Mouse (Mus musculus) hindbrain, postnatal 0 days (tissue): ENCODE data around the gene Gm29609. TPM values are rescaled to one million over a fixed set of nuclear protein-coding genes. Genes with fewer than 3 reads are reported as not detected.

ENCODE experiments used
- ATAC-seq: fragments of 200-750 bp; cut with Nextera tagmentation; 2 replicates; pipeline ENCODE4 v1.8.0; 2017; ENCODE audit warnings: mild to moderate bottlenecking, moderate TSS enrichment, moderate library complexity
- DNase-seq: peaks from one replicate; pipeline ENCODE4 v3.0.0-alpha.2; 2015; ENCODE audit warnings: low spot score
- H3K27ac ChIP-seq: fragments of 300-500 bp; sonication (generic); 2 replicates; pipeline ENCODE4 v1.5.1; 2014; ENCODE audit warnings: mild to moderate bottlenecking
- H3K27me3 ChIP-seq: fragments of 300-500 bp; sonication (generic); 2 replicates; pipeline ENCODE4 v1.6.1; 2014; ENCODE audit warnings: low read length, mixed read lengths; ENCODE audit not compliant: insufficient read depth
- H3K36me3 ChIP-seq: fragments of 300-500 bp; sonication (generic); 2 replicates; pipeline ENCODE4 v1.6.1; 2014; ENCODE audit warnings: low read length, mixed read lengths; ENCODE audit not compliant: insufficient read depth
- H3K4me1 ChIP-seq: fragments of 300-500 bp; sonication (generic); 2 replicates; pipeline ENCODE4 v1.6.1; 2014; ENCODE audit warnings: antibody characterized with exemption, low read length, mixed read lengths; ENCODE audit not compliant: insufficient read depth
- H3K4me2 ChIP-seq: fragments of 300-500 bp; sonication (generic); 2 replicates; pipeline ENCODE4 v1.6.1; 2014; ENCODE audit warnings: low read depth, mild to moderate bottlenecking, low read length, moderate library complexity, mixed read lengths
- H3K4me3 ChIP-seq: fragments of 300-500 bp; sonication (generic); 2 replicates; pipeline ENCODE4 v1.5.1; 2014; ENCODE audit warnings: low read length
- H3K9ac ChIP-seq: fragments of 300-500 bp; sonication (generic); replicated peaks from 2 replicates; pipeline ENCODE4 v1.6.1; 2014; ENCODE audit warnings: mild to moderate bottlenecking, low read length, moderate library complexity, mixed read lengths
- H3K9me3 ChIP-seq: fragments of 300-500 bp; sonication (generic); 2 replicates; pipeline ENCODE4 v1.6.1; 2016; ENCODE audit warnings: low read length, mixed read lengths
- CTCF ChIP-seq: IDR thresholded peaks from 2 replicates; pipeline ENCODE4 v1.5.1; 2016; ENCODE audit warnings: antibody characterized with exemption, control low read depth, low read depth
- WGBS: fragments of 180-500 bp; shearing (Covaris S2); extraction: QIAGEN DNeasy Blood & Tissue Kit; methylation state at CpG from one replicate; pipeline ENCODE4 v1.1.7; 2014; 5-methylcytosine and 5-hydroxymethylcytosine counted together
- polyA plus RNA-seq: library from polyadenylated mRNA; unstranded; fragments of >200 nt; fragmentation: Nextera tagmentation; extraction: Ambion mirVana; gene quantifications from 2 replicates; pipeline ENCODE4 v1.2.1, GENCODE M21; 2015
- total RNA-seq: library from RNA; depleted of rRNA; stranded (reverse); fragments of >200 nt; gene quantifications from 2 replicates; pipeline ENCODE4 v1.2.3, GENCODE M21; 2014

Gm29609 gene
- total and polyA plus RNA-seq, 2 experiments from 2014 or later, result 1.8 to 1.9 TPM

DNA sequence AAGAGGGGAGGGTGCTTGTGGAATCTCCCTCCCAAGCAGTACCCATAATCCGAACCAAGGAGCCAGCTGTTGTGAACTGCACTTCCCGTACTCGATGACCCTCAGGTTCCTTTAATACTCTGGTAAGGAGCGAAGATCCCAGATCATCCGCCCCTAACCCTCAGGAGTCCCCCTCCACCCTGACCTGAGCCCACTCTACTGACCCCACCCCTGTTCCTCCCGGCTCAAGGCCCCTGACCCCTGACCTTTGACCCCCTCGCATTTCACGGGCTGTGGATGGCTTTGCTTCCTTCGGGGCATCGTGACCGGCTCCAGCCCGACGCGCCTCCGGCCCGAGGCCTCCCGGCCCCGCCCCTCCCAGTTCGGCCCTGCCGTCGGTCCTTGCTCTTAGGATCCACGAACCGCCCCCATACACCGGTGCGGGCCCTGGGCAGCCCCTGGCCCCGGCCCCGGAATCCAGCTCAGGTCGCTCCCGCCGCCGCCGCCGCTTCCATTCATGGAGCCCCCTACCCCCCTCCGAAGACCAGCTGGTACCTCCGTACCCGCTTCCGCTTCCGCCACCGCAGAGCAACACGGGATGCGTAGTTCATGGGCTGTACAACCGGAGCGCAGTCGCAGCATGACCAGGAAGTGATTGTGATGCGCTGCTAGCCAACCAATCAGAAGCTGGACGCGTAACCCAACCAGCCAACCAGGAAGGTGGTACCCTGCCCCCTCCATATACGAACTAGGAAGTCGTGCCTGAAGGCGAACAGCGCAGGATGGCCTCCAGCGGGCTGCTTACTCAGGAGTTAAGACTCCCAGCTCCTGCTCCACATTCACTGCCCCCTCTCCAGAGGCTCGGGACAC, 22.3 kb upstream of the Gm29609 start, which contains the start of gene Zfp513:
Zfp513 (minus strand) TSS at position 562 of the 849 bp plus-strand sequence.
- H3K4me3 ChIP-seq, result peak within 1 kb of the TSS; percentile 68

DNA sequence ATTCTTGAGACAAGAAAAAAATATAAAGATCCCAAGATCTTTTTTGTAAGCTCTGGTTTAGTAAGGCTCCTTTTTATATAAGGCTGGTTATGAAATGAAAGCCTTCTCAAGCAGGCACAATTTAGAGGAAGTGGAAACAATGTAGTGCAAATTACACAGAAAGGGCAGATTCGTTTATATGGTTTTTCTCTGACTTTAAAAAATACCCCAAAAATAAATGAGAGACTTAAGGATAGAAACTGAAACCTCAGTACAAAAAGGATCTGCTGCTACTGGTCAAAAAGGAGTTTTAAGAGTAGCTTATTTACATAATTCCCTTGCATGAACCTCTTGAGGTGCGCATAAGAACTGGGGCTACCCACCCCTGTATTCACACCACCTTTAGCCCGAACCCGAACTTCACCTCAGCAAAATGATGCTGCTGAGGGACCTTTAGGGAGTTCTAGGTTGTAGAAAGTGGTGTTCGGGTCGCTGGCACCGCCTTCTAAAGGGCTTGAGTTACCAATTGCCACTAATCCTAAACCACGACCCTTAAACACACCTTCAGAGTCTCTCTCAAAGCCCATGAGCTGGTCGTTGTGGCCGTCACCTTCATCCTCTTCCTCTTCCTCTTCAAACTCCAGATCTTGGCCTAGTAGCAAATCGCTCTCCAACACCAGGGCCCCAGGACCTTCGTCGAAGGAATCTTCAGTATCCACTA, 21.5 kb upstream of the Gm29609 start:
- H3K27ac ChIP-seq, result peak overlapping the region; percentile 82
- DNase-seq (no peak), ATAC-seq (no peak)
- H3K36me3 ChIP-seq, result peaks cover 69% of the 10 kb centered on the region
- H3K4me1 ChIP-seq, result peaks cover 5% of the 10 kb centered on the region; the same call in 1 of the 2 replicates
- WGBS, result 17% methylated on average over 13 of the region's 13 CpGs
- peak overlapping the region; percentile 68 for H3K4me3 ChIP-seq
- no peak for TF ChIP-seq CTCF
- peak overlapping the region; percentile 87 for H3K4me2 ChIP-seq
- H3K9me3 ChIP-seq, result peaks cover 5% of the 10 kb centered on the region; the same call in 1 of the 2 replicates
- H3K9ac ChIP-seq, result peak overlapping the region; percentile 83
- no peaks in the 10 kb centered on the region for H3K27me3 ChIP-seq

More for the DNA sequence above, 22.3 kb upstream of the Gm29609 start, which contains the start of gene Zfp513:
- Histone ChIP-seq H3K27me3 (no peaks in the 10 kb centered on the region), H3K27ac (peak within 1 kb of the TSS; percentile 82), H3K36me3 (peaks cover 65% of the 10 kb centered on the region), H3K4me1 (peaks cover 5% of the 10 kb centered on the region; the same call in 1 of the 2 replicates), H3K9ac (peak within 1 kb of the TSS; percentile 83), H3K9me3 (peaks cover 5% of the 10 kb centered on the region; the same call in 1 of the 2 replicates), H3K4me2 (peak within 1 kb of the TSS; percentile 87)
- DNase-seq (peak; percentile 99), ATAC-seq (peak; percentile 98)
- WGBS, result under 1% methylated on average over 49 of the region's 53 CpGs
- TF ChIP-seq CTCF, result peak; percentile 18; the same call in 1 of the 2 replicates

DNA sequence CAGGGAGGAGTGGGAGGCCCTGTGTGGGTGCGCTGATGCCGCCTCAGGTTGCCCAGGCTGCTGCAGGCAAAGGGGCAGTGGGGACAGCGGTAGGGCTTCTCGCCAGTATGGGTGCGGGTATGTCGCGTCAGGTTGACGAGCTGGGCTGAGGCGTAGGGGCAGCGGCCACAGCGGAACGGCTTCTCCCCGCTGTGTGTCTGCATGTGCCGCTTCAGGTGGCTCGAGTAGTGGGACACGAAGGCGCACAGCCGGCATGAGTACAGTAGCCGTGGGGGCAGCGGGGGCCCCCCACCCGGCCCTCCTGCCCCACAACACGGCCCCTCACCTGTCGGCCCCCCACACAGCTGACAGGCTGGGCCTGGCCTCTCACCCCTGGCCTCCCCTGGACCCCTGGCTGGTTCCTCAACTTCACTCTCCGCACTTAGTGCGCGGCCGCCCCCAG, 20.6 kb upstream of the Gm29609 start:
- Histone ChIP-seq H3K9me3 (peaks cover 5% of the 10 kb centered on the region; the same call in 1 of the 2 replicates), H3K36me3 (peaks cover 69% of the 10 kb centered on the region), H3K9ac (no peak overlapping the region), H3K27me3 (no peaks in the 10 kb centered on the region), H3K27ac (no peak overlapping the region), H3K4me1 (peaks cover 5% of the 10 kb centered on the region; the same call in 1 of the 2 replicates), H3K4me2 (no peak overlapping the region), H3K4me3 (no peak overlapping the region)
- 89% methylated on average over 27 of the region's 27 CpGs for WGBS
- ATAC-seq (no peak), DNase-seq (no peak)
- no peak for TF ChIP-seq CTCF

- Histone ChIP-seq H3K4me1 (peaks cover 5% of the 10 kb centered on the region; the same call in 1 of the 2 replicates), H3K4me3 (no peak overlapping the region), H3K9me3 (peaks cover 5% of the 10 kb centered on the region; the same call in 1 of the 2 replicates), H3K36me3 (peaks cover 68% of the 10 kb centered on the region), H3K27me3 (no peaks in the 10 kb centered on the region), H3K4me2 (no peak overlapping the region), H3K9ac (no peak overlapping the region), H3K27ac (no peak overlapping the region)
- WGBS, result 78% methylated on average over 9 of the region's 9 CpGs
- peak; percentile 55 for TF ChIP-seq CTCF
- peak; percentile 31 for DNase-seq
- no peak for ATAC-seq
Measured at GRCm38 (mm10) chr5:31199893-31200292, 20.2 kb upstream of the Gm29609 start.

- Histone ChIP-seq H3K9ac (no peak overlapping the region), H3K4me2 (no peak overlapping the region), H3K36me3 (peaks cover 69% of the 10 kb centered on the region), H3K27ac (no peak overlapping the region), H3K4me3 (no peak overlapping the region), H3K9me3 (peaks cover 5% of the 10 kb centered on the region; the same call in 1 of the 2 replicates), H3K4me1 (peaks cover 5% of the 10 kb centered on the region; the same call in 1 of the 2 replicates), H3K27me3 (no peaks in the 10 kb centered on the region)
- no peak for TF ChIP-seq CTCF
- ATAC-seq (no peak), DNase-seq (no peak)
- 89% methylated on average over 19 of the region's 19 CpGs for WGBS
Measured at GRCm38 (mm10) chr5:31199321-31199892, 19.7 kb upstream of the Gm29609 start.

DNA sequence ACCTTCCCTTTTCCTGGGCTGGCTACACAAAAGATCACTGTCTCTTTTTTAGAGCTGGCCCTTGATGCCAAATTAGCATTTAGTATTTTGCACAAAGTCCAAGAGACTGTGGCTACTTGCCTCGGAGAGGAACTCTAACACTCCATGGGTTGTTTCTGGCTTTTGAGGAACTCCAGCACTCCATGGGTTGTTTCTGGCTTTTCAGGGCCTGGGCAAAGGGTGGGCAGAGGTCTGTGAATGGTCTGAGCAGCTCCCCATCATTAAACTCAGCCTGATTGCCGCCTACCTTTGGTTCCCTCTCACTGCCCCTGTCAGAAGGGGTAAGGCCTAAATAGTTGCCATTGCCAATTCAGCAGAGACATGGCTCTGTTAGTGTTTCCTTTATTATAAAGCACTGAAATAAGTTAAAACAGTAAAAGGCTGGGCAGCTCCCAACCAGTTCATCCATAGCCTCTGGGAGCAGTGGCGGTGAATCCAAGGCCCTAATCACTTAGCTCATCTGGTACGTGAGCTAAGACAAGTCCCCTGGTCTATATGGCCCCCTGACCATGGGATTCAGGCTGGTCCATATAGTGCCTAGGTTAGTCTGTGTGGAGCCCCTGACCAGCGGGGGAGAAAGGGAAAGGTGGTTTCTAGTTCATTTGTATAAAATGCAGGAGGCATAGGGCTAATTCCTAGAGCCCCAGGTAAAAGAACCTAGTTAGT, 19.1 kb upstream of the Gm29609 start:
- Histone ChIP-seq H3K27ac (no peak overlapping the region), H3K9ac (no peak overlapping the region), H3K4me1 (peaks cover 10% of the 10 kb centered on the region; the same call in 1 of the 2 replicates), H3K4me3 (no peak overlapping the region), H3K36me3 (peaks cover 68% of the 10 kb centered on the region), H3K9me3 (peaks cover 5% of the 10 kb centered on the region; the same call in 1 of the 2 replicates), H3K27me3 (no peaks in the 10 kb centered on the region), H3K4me2 (no peak overlapping the region)
- DNase-seq (no peak), ATAC-seq (no peak)
- no peak for TF ChIP-seq CTCF
- WGBS, result 79% methylated on average over 5 of the region's 5 CpGs
